Mouse (Mus musculus): ENCODE measurements around the gene Lamp5. TPM values are rescaled to one million over a fixed set of nuclear protein-coding genes. Genes with fewer than 3 reads are reported as not detected.

The Lamp5 gene
- 3.0 TPM for polyA plus RNA-seq (2014; fragmentation: Illumina TruSeq; extraction: RNeasy Lipid Tissue Mini Kit (QIAGEN cat#74804); ENCODE audit: low read depth, low replicate concordance)

GRCm38 (mm10) chr2:136051688-136052289 is at the start of gene Lamp5:
Lamp5 (plus strand) TSS chr2:136052239.

